Mouse (Mus musculus): ENCODE measurements around the gene Smoc2. TPM values are rescaled to one million over a fixed set of nuclear protein-coding genes. Genes with fewer than 3 reads are reported as not detected.

Gene Smoc2
- polyA plus RNA-seq, 1 experiment from 2014 or later, result 184 TPM

DNA sequence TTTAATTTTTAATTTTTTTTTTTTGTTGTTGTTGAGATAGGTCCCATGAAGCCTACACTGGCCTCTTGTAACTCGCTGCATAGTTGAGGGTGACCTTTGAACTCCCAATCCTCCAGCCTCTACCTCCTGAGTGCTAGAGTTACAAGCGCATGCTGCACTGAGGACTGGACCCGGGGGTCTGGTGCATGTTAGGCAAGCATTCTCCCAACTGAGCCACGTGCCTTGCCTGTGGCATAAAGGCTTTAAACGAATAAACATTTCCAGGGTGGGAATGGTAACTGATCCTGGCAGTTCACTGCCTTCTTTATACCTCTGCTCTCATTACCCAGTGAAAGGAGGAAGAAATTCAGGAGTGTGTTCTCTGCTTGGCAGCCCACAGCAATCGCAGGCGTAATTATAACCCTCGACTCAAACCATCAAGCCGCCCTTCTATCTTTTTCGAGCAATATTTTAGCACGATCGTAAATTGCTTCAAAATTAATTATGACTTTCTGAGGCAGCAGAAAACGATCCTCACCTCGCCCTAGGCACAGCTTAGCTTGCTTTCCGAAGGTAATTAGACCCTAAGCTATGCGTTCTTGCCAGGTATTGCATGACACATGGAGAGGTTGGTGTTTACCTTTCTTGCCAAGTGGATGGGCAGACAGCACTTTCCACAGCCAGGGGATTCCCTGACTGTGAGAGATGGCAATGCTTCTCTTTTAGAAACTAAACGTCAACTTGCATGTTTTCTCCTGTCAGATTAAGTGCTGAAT lies 99.6 kb downstream of the Smoc2 start:
- H3K4me1 ChIP-seq (replicated peaks; ENCODE audit: control insufficient read depth, insufficient read depth, low read length), result peaks cover 7% of the 10 kb centered on the region; the same call in 1 of the 2 replicates
- no peak overlapping the region for H3K27ac ChIP-seq (ENCODE audit: low read depth)
- ATAC-seq (replicated peaks; ENCODE audit: low FRiP score, low TSS enrichment, low read depth), result no peak
- WGBS, result 57% methylated on average over 17 of the region's 17 CpGs
- H3K4me2 ChIP-seq (ENCODE audit: low read length), result no peak overlapping the region
- H3K9ac ChIP-seq (ENCODE audit: low read length), result no peak overlapping the region
- H3K4me3 ChIP-seq (ENCODE audit: low read depth, low read length), result no peak overlapping the region
- no peaks in the 10 kb centered on the region for H3K9me3 ChIP-seq (ENCODE audit: control insufficient read depth, low read length)
- H3K36me3 ChIP-seq (ENCODE audit: control insufficient read depth, insufficient read depth, low read length), result no peaks in the 10 kb centered on the region
- no peak for DNase-seq (ENCODE audit: low spot score)
- no peaks in the 10 kb centered on the region for H3K27me3 ChIP-seq (replicated peaks; ENCODE audit: control insufficient read depth, insufficient read depth, low read length)

DNA sequence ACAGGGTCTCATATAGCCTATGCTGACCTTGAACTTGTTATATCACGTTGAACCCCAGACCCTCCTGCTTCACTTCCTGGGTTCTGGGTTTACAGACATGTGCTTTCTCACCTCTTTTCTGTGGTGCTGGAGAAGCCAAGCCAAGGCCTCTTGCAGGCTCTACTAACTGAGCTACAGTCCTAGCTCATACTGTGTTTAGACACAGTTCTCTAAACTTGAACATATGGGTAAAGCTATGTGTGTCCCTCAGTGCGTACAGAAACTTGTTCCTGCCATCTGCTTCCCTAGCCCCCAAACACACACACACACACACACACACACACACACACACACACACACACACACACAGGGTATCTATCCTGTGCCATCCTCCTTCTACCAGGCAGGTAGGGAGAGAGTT lies 100.2 kb downstream of the Smoc2 start:
- no peaks in the 10 kb centered on the region for H3K27me3 ChIP-seq (replicated peaks; ENCODE audit: control insufficient read depth, insufficient read depth, low read length)
- H3K36me3 ChIP-seq (ENCODE audit: control insufficient read depth, insufficient read depth, low read length), result no peaks in the 10 kb centered on the region
- no peak overlapping the region for H3K4me2 ChIP-seq (ENCODE audit: low read length)
- H3K9me3 ChIP-seq (ENCODE audit: control insufficient read depth, low read length), result no peaks in the 10 kb centered on the region
- DNase-seq (ENCODE audit: low spot score), result no peak
- no peak for ATAC-seq (replicated peaks; ENCODE audit: low FRiP score, low TSS enrichment, low read depth)
- 64% methylated on average over 2 of the region's 2 CpGs for WGBS
- no peak overlapping the region for H3K27ac ChIP-seq (ENCODE audit: low read depth)
- peaks cover 7% of the 10 kb centered on the region; the same call in 1 of the 2 replicates for H3K4me1 ChIP-seq (replicated peaks; ENCODE audit: control insufficient read depth, insufficient read depth, low read length)
- no peak overlapping the region for H3K4me3 ChIP-seq (ENCODE audit: low read depth, low read length)
- H3K9ac ChIP-seq (ENCODE audit: low read length), result no peak overlapping the region

DNA sequence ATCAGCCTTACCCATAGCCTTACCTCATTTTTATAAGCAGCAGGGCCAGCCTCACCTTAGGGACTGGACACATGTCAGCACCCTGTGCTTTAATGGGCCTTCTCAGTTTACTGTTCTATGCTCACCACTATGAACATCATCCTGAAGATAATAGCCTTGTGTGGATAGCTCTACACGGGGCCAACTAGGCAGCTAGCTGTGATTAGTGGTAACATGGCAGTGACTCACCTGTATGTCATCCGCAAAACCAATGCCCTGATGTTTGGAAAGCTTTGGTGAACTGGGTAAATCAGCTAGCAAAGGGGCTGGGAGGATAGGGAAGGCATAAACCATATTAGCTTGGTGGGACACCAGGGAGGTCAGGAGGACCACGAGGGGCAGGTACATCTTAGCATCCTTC lies 100.7 kb downstream of the Smoc2 start:
- 82% methylated on average over 3 of the region's 3 CpGs for WGBS
- Histone ChIP-seq H3K27ac (ENCODE audit: low read depth) (no peak overlapping the region), H3K9me3 (ENCODE audit: control insufficient read depth, low read length) (no peaks in the 10 kb centered on the region), H3K4me1 (replicated peaks; ENCODE audit: control insufficient read depth, insufficient read depth, low read length) (peaks cover 7% of the 10 kb centered on the region; the same call in 1 of the 2 replicates), H3K36me3 (ENCODE audit: control insufficient read depth, insufficient read depth, low read length) (no peaks in the 10 kb centered on the region), H3K9ac (ENCODE audit: low read length) (no peak overlapping the region), H3K4me3 (ENCODE audit: low read depth, low read length) (no peak overlapping the region), H3K4me2 (ENCODE audit: low read length) (no peak overlapping the region), H3K27me3 (replicated peaks; ENCODE audit: control insufficient read depth, insufficient read depth, low read length) (no peaks in the 10 kb centered on the region)
- no peak for ATAC-seq (replicated peaks; ENCODE audit: low FRiP score, low TSS enrichment, low read depth)
- no peak for DNase-seq (ENCODE audit: low spot score)

DNA sequence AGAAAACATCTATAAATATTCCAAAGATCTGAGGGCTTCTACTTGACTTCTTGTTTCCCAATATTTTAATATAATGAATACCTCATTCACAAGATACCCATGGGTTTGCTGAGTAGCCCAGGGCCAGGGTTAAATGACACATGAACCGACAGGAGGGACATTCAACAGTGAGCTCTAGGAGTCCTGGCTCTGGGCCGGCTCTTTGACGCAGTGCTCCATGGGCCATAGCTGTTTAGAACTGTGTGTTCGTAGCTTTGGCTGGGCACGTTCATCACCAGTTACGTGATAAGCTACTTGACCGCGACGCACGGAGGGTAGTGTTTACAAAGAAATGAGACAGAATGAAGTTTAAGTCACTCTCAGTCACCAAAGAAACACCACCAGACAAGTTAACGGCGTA lies 101.2 kb downstream of the Smoc2 start:
- no peak overlapping the region for H3K4me3 ChIP-seq (ENCODE audit: low read depth, low read length)
- H3K36me3 ChIP-seq (ENCODE audit: control insufficient read depth, insufficient read depth, low read length), result no peaks in the 10 kb centered on the region
- 60% methylated on average over 12 of the region's 12 CpGs for WGBS
- DNase-seq (ENCODE audit: low spot score), result no peak
- H3K9ac ChIP-seq (ENCODE audit: low read length), result no peak overlapping the region
- peaks cover 7% of the 10 kb centered on the region; the same call in 1 of the 2 replicates for H3K4me1 ChIP-seq (replicated peaks; ENCODE audit: control insufficient read depth, insufficient read depth, low read length)
- no peak overlapping the region for H3K27ac ChIP-seq (ENCODE audit: low read depth)
- ATAC-seq (replicated peaks; ENCODE audit: low FRiP score, low TSS enrichment, low read depth), result no peak
- H3K4me2 ChIP-seq (ENCODE audit: low read length), result no peak overlapping the region
- no peaks in the 10 kb centered on the region for H3K27me3 ChIP-seq (replicated peaks; ENCODE audit: control insufficient read depth, insufficient read depth, low read length)
- H3K9me3 ChIP-seq (ENCODE audit: control insufficient read depth, low read length), result no peaks in the 10 kb centered on the region

DNA sequence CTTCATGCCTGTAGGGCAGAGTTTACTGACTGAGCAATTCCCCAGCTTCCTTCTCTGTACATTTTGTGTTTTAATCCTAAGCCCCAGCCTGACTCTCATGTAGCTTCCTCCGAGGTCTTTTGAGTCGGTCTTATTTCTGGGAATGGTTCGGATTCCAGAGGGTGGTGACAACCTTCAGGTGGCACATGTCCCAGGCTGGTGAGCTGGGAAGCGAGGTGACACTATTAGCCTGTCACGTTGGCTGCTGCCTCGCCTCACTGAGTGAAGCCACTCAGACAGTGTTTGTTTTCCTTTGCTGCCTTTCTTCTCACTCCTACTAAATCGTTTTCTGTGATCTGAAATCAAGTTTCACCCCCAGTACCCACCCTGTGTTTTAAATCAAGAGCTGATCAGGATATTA lies 102.2 kb downstream of the Smoc2 start:
- DNase-seq (ENCODE audit: low spot score) (no peak), ATAC-seq (replicated peaks; ENCODE audit: low FRiP score, low TSS enrichment, low read depth) (no peak)
- H3K9me3 ChIP-seq (ENCODE audit: control insufficient read depth, low read length), result no peaks in the 10 kb centered on the region
- peaks cover 1% of the 10 kb centered on the region; the same call in 1 of the 2 replicates for H3K4me1 ChIP-seq (replicated peaks; ENCODE audit: control insufficient read depth, insufficient read depth, low read length)
- H3K27ac ChIP-seq (ENCODE audit: low read depth), result no peak overlapping the region
- H3K27me3 ChIP-seq (replicated peaks; ENCODE audit: control insufficient read depth, insufficient read depth, low read length), result no peaks in the 10 kb centered on the region
- WGBS, result 39% methylated on average over 7 of the region's 7 CpGs
- no peak overlapping the region for H3K4me2 ChIP-seq (ENCODE audit: low read length)
- no peak overlapping the region for H3K4me3 ChIP-seq (ENCODE audit: low read depth, low read length)
- H3K9ac ChIP-seq (ENCODE audit: low read length), result no peak overlapping the region
- no peaks in the 10 kb centered on the region for H3K36me3 ChIP-seq (ENCODE audit: control insufficient read depth, insufficient read depth, low read length)

DNA sequence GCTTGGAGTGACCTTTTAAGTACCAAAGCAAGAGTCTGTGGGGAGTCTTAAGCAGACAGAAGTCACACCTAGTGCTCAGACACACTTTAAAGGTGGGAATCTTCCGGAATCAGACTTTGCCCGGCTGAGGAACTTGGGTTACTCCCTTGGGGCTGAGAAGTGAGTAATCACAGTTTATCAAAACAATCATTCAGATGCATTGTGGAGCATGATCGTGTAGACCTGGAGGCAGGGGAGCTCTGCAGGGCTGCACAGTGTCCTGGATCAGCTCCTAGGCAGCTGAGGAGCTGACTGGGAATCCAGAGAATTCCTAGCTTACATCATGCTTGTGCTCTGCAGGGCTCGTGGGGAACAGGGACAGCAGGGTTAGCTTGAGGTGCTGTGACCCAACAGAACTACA lies 104.7 kb downstream of the Smoc2 start:
- 79% methylated on average over 4 of the region's 4 CpGs for WGBS

GRCm38 (mm10) chr17:14384980-14385379 lies 105.7 kb downstream of the Smoc2 start:
- ATAC-seq (replicated peaks; ENCODE audit: low FRiP score, low TSS enrichment, low read depth) (no peak), DNase-seq (ENCODE audit: low spot score) (no peak)
- H3K27ac ChIP-seq (ENCODE audit: low read depth), result no peak overlapping the region
- H3K9me3 ChIP-seq (ENCODE audit: control insufficient read depth, low read length), result no peaks in the 10 kb centered on the region
- H3K4me2 ChIP-seq (ENCODE audit: low read length), result no peak overlapping the region
- WGBS, result 67% methylated on average over 6 of the region's 6 CpGs
- 0 out of 2 replicates have a peak, but pooled peaks cover 9% of the 10 kb centered on the region for H3K4me1 ChIP-seq (replicated peaks; ENCODE audit: control insufficient read depth, insufficient read depth, low read length)
- H3K36me3 ChIP-seq (ENCODE audit: control insufficient read depth, insufficient read depth, low read length), result no peaks in the 10 kb centered on the region
- H3K27me3 ChIP-seq (replicated peaks; ENCODE audit: control insufficient read depth, insufficient read depth, low read length), result no peaks in the 10 kb centered on the region
- H3K4me3 ChIP-seq (ENCODE audit: low read depth, low read length), result no peak overlapping the region
- no peak overlapping the region for H3K9ac ChIP-seq (ENCODE audit: low read length)

More for the DNA sequence above, 104.7 kb downstream of the Smoc2 start:
- Histone ChIP-seq H3K9me3 (ENCODE audit: control insufficient read depth, low read length) (no peaks in the 10 kb centered on the region), H3K4me1 (replicated peaks; ENCODE audit: control insufficient read depth, insufficient read depth, low read length) (0 out of 2 replicates have a peak, but pooled peaks cover 9% of the 10 kb centered on the region), H3K36me3 (ENCODE audit: control insufficient read depth, insufficient read depth, low read length) (no peaks in the 10 kb centered on the region), H3K4me2 (ENCODE audit: low read length) (no peak overlapping the region), H3K4me3 (ENCODE audit: low read depth, low read length) (no peak overlapping the region), H3K27ac (ENCODE audit: low read depth) (no peak overlapping the region), H3K27me3 (replicated peaks; ENCODE audit: control insufficient read depth, insufficient read depth, low read length) (no peaks in the 10 kb centered on the region), H3K9ac (ENCODE audit: low read length) (no peak overlapping the region)
- DNase-seq (ENCODE audit: low spot score), result no peak
- no peak for ATAC-seq (replicated peaks; ENCODE audit: low FRiP score, low TSS enrichment, low read depth)

GRCm38 (mm10) chr17:14387261-14387660 lies 108.0 kb downstream of the Smoc2 start:
- no peak overlapping the region for H3K27ac ChIP-seq (ENCODE audit: low read depth)
- ATAC-seq (replicated peaks; ENCODE audit: low FRiP score, low TSS enrichment, low read depth) (no peak), DNase-seq (ENCODE audit: low spot score) (no peak)
- H3K27me3 ChIP-seq (replicated peaks; ENCODE audit: control insufficient read depth, insufficient read depth, low read length), result no peaks in the 10 kb centered on the region
- H3K36me3 ChIP-seq (ENCODE audit: control insufficient read depth, insufficient read depth, low read length), result no peaks in the 10 kb centered on the region
- no peak overlapping the region for H3K9ac ChIP-seq (ENCODE audit: low read length)
- no peak overlapping the region for H3K4me3 ChIP-seq (ENCODE audit: low read depth, low read length)
- H3K4me1 ChIP-seq (replicated peaks; ENCODE audit: control insufficient read depth, insufficient read depth, low read length), result peaks cover 13% of the 10 kb centered on the region; the same call in 1 of the 2 replicates
- WGBS, result 26% methylated on average over 6 of the region's 6 CpGs
- no peak overlapping the region for H3K4me2 ChIP-seq (ENCODE audit: low read length)
- no peaks in the 10 kb centered on the region for H3K9me3 ChIP-seq (ENCODE audit: control insufficient read depth, low read length)

DNA sequence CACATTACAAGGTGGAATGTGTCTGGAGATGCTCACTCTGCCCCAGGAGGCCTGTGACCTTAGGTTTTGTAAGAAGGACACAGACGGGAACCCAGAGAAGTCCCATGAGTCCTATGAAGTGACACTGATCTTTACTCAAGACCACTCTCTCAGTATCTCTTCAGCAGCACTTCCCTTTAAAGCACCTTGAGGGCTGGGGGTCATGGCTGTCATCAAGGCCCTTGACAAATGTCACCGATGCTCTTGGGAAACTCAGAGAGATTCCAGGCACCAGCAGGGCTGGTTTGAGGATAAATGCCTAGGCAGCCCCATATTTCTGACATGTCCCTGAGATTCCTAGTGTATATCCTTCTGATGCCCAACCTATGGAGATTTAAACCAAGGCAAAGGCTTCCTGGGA lies 113.1 kb downstream of the Smoc2 start:
- H3K27me3 ChIP-seq (replicated peaks; ENCODE audit: control insufficient read depth, insufficient read depth, low read length), result no peaks in the 10 kb centered on the region
- no peak overlapping the region for H3K4me2 ChIP-seq (ENCODE audit: low read length)
- DNase-seq (ENCODE audit: low spot score) (no peak), ATAC-seq (replicated peaks; ENCODE audit: low FRiP score, low TSS enrichment, low read depth) (no peak)
- H3K4me1 ChIP-seq (replicated peaks; ENCODE audit: control insufficient read depth, insufficient read depth, low read length), result peaks cover 6% of the 10 kb centered on the region; the same call in 1 of the 2 replicates
- no peaks in the 10 kb centered on the region for H3K9me3 ChIP-seq (ENCODE audit: control insufficient read depth, low read length)
- H3K27ac ChIP-seq (ENCODE audit: low read depth), result no peak overlapping the region
- 54% methylated on average over 2 of the region's 2 CpGs for WGBS
- H3K9ac ChIP-seq (ENCODE audit: low read length), result no peak overlapping the region
- H3K36me3 ChIP-seq (ENCODE audit: control insufficient read depth, insufficient read depth, low read length), result no peaks in the 10 kb centered on the region
- no peak overlapping the region for H3K4me3 ChIP-seq (ENCODE audit: low read depth, low read length)

Data from intestine, embryonic 14.5 days (tissue).